ENCODE assay signal across 8 mouse cellular contexts in genomic region chr11:118794856-118795602, GRCm38 (mm10).
DNase-seq lines count a peak whose midpoint lies in the region; ATAC-seq lines count a peak whose summit lies in the region.

No protein-coding gene starts in this region.

- DNase-seq in layer of hippocampus, adult 9-11 months, result peak; percentile 27
- no peak for DNase-seq in layer of hippocampus, postnatal 10 days (ENCODE audit: low spot score in 2 of 2)
- DNase-seq in embryonic facial prominence, embryonic 14.5 days (ENCODE audit: low spot score), result peak; percentile 78
- DNase-seq in liver, embryonic 11.5 days (ENCODE audit: low spot score), result no peak
- no peak for DNase-seq in right cerebral cortex, adult 18-20 months
- DNase-seq in testis, postnatal 14 days (ENCODE audit: low spot score), result no peak

- ATAC-seq in embryonic facial prominence, embryonic 14.5 days (ENCODE audit: low read depth), result peak; percentile 56
- ATAC-seq in hindbrain, embryonic 12.5 days (ENCODE audit: low FRiP score), result peak; percentile 77
- ATAC-seq in midbrain, embryonic 16.5 days, result peak; percentile 23; the same call in 1 of the 2 replicates
- no peak for ATAC-seq in liver, embryonic 11.5 days (replicated peaks; ENCODE audit: low FRiP score)

- 44% methylated on average over 8 of the region's 8 CpGs for WGBS in embryonic facial prominence, embryonic 14.5 days
- WGBS in hindbrain, embryonic 12.5 days, result 52% methylated on average over 8 of the region's 8 CpGs
- WGBS in midbrain, embryonic 16.5 days, result 58% methylated on average over 8 of the region's 8 CpGs
- WGBS in liver, embryonic 11.5 days, result 68% methylated on average over 8 of the region's 8 CpGs

- H3K9me3 ChIP-seq in embryonic facial prominence, embryonic 14.5 days (ENCODE audit: control insufficient read depth, low read length), result no peaks in the 10 kb centered on the region
- no peaks in the 10 kb centered on the region for H3K9me3 ChIP-seq in hindbrain, embryonic 12.5 days (replicated peaks)
- no peaks in the 10 kb centered on the region for H3K9me3 ChIP-seq in midbrain, embryonic 16.5 days (replicated peaks; ENCODE audit: control insufficient read depth, low read length, poor library complexity, severe bottlenecking)
- no peaks in the 10 kb centered on the region for H3K9me3 ChIP-seq in liver, embryonic 11.5 days (ENCODE audit: control insufficient read depth, low read length)

- H3K27ac ChIP-seq in embryonic facial prominence, embryonic 14.5 days (replicated peaks; ENCODE audit: low read depth, low read length), result no peak overlapping the region
- H3K27ac ChIP-seq in hindbrain, embryonic 12.5 days, result peak overlapping the region; percentile 91
- peak overlapping the region; percentile 95 for H3K27ac ChIP-seq in midbrain, embryonic 16.5 days (ENCODE audit: low read length)
- H3K27ac ChIP-seq in liver, embryonic 11.5 days (ENCODE audit: low read depth, low read length), result no peak overlapping the region

- no peak overlapping the region for H3K4me3 ChIP-seq in embryonic facial prominence, embryonic 14.5 days (ENCODE audit: low read depth, low read length)
- H3K4me3 ChIP-seq in hindbrain, embryonic 12.5 days, result no peak overlapping the region
- H3K4me3 ChIP-seq in midbrain, embryonic 16.5 days (ENCODE audit: low read depth, low read length), result no peak overlapping the region
- no peak overlapping the region for H3K4me3 ChIP-seq in liver, embryonic 11.5 days (ENCODE audit: low read depth, low read length)

- no peaks in the 10 kb centered on the region for H3K36me3 ChIP-seq in embryonic facial prominence, embryonic 14.5 days (ENCODE audit: control insufficient read depth, insufficient read depth, low read length)
- no peaks in the 10 kb centered on the region for H3K36me3 ChIP-seq in hindbrain, embryonic 12.5 days
- H3K36me3 ChIP-seq in midbrain, embryonic 16.5 days (ENCODE audit: control insufficient read depth, insufficient read depth, low read length), result no peaks in the 10 kb centered on the region
- no peaks in the 10 kb centered on the region for H3K36me3 ChIP-seq in liver, embryonic 11.5 days (ENCODE audit: control insufficient read depth, insufficient read depth, low read length)

- no peaks in the 10 kb centered on the region for H3K27me3 ChIP-seq in embryonic facial prominence, embryonic 14.5 days (replicated peaks; ENCODE audit: control insufficient read depth, insufficient read depth, low read length)
- H3K27me3 ChIP-seq in hindbrain, embryonic 12.5 days, result no peaks in the 10 kb centered on the region
- H3K27me3 ChIP-seq in midbrain, embryonic 16.5 days (ENCODE audit: control insufficient read depth, insufficient read depth, low read depth, low read length), result no peaks in the 10 kb centered on the region
- H3K27me3 ChIP-seq in liver, embryonic 11.5 days (replicated peaks; ENCODE audit: control insufficient read depth, insufficient read depth, low read length), result no peaks in the 10 kb centered on the region

- no peak overlapping the region for H3K4me2 ChIP-seq in embryonic facial prominence, embryonic 14.5 days (ENCODE audit: low read depth, low read length)
- H3K4me2 ChIP-seq in hindbrain, embryonic 12.5 days (replicated peaks), result no peak overlapping the region
- H3K4me2 ChIP-seq in midbrain, embryonic 16.5 days (ENCODE audit: low read length), result no peak overlapping the region
- no peak overlapping the region for H3K4me2 ChIP-seq in liver, embryonic 11.5 days

- H3K9ac ChIP-seq in embryonic facial prominence, embryonic 14.5 days (ENCODE audit: low read depth, low read length), result no peak overlapping the region
- no peak overlapping the region for H3K9ac ChIP-seq in hindbrain, embryonic 12.5 days
- H3K9ac ChIP-seq in midbrain, embryonic 16.5 days (ENCODE audit: low read depth, low read length), result no peak overlapping the region
- no peak overlapping the region for H3K9ac ChIP-seq in liver, embryonic 11.5 days (ENCODE audit: low read depth, low read length)

- H3K4me1 ChIP-seq in embryonic facial prominence, embryonic 14.5 days (ENCODE audit: control insufficient read depth, insufficient read depth, low read length), result peaks cover 9% of the 10 kb centered on the region; the same call in 1 of the 2 replicates
- H3K4me1 ChIP-seq in hindbrain, embryonic 12.5 days, result peaks cover 60% of the 10 kb centered on the region
- H3K4me1 ChIP-seq in midbrain, embryonic 16.5 days (ENCODE audit: control insufficient read depth, insufficient read depth, low read length), result peaks cover 50% of the 10 kb centered on the region
- H3K4me1 ChIP-seq in liver, embryonic 11.5 days (replicated peaks; ENCODE audit: control insufficient read depth, insufficient read depth, low read length), result no peaks in the 10 kb centered on the region

Comparison
In these comparisons a context has a peak if more than half of its experiments do, and no peak if none do; other contexts are left out.
1. DNase-seq: peak in layer of hippocampus, adult 9-11 months (single experiment) and embryonic facial prominence, embryonic 14.5 days (single experiment); none in layer of hippocampus, postnatal 10 days (0 of 2), liver, embryonic 11.5 days (single experiment), right cerebral cortex, adult 18-20 months (single experiment) and testis, postnatal 14 days (single experiment).
2. H3K27ac ChIP-seq: peak in hindbrain, embryonic 12.5 days (single experiment) and midbrain, embryonic 16.5 days (single experiment); none in embryonic facial prominence, embryonic 14.5 days (single experiment) and liver, embryonic 11.5 days (single experiment).